Mouse (Mus musculus) liver, embryonic 15.5 days (tissue): ENCODE measurements around the gene Myt1l. TPM values are rescaled to one million over a fixed set of nuclear protein-coding genes. Genes with fewer than 3 reads are reported as not detected.

ENCODE experiments used
- ATAC-seq: fragments of 200-750 bp; cut with Nextera tagmentation; 2 replicates; pipeline ENCODE4 v1.8.0; 2017; ENCODE audit warnings: moderate number of reproducible peaks, mild to moderate bottlenecking, moderate library complexity; ENCODE audit not compliant: insufficient read depth
- H3K27ac ChIP-seq: fragments of 300-500 bp; sonication (generic); replicated peaks from 2 replicates; pipeline ENCODE4 v1.5.1; 2015; ENCODE audit warnings: mild to moderate bottlenecking, inconsistent platforms
- H3K27me3 ChIP-seq: fragments of 300-500 bp; sonication (generic); 2 replicates; pipeline ENCODE4 v1.6.1; 2015; ENCODE audit warnings: mild to moderate bottlenecking, inconsistent platforms
- H3K36me3 ChIP-seq: fragments of 300-500 bp; sonication (generic); replicated peaks from 2 replicates; pipeline ENCODE4 v1.6.1; 2015; ENCODE audit warnings: moderate library complexity, mild to moderate bottlenecking, inconsistent platforms
- H3K4me1 ChIP-seq: fragments of 300-500 bp; sonication (generic); replicated peaks from 2 replicates; pipeline ENCODE4 v1.6.1; 2015; ENCODE audit warnings: inconsistent platforms
- H3K4me2 ChIP-seq: fragments of 300-500 bp; sonication (generic); 2 replicates; pipeline ENCODE4 v1.6.1; 2015; ENCODE audit warnings: moderate library complexity, mild to moderate bottlenecking, inconsistent platforms
- H3K4me3 ChIP-seq: fragments of 300-500 bp; sonication (generic); replicated peaks from 2 replicates; pipeline ENCODE4 v1.5.1; 2015; ENCODE audit warnings: mild to moderate bottlenecking, inconsistent platforms
- H3K9ac ChIP-seq: fragments of 300-500 bp; sonication (generic); 2 replicates; pipeline ENCODE4 v1.6.1; 2015; ENCODE audit warnings: moderate library complexity, mild to moderate bottlenecking, inconsistent platforms
- H3K9me3 ChIP-seq: fragments of 300-500 bp; sonication (generic); replicated peaks from 2 replicates; pipeline ENCODE4 v1.6.1; 2016; ENCODE audit warnings: inconsistent platforms
- WGBS: fragments of 180-500 bp; shearing (Covaris S2); methylation state at CpG from one replicate; pipeline ENCODE4 v1.1.7; 2015; ENCODE audit warnings: mixed read lengths; ENCODE audit not compliant: insufficient replicate concordance; 5-methylcytosine and 5-hydroxymethylcytosine counted together
- polyA plus RNA-seq: library from polyadenylated mRNA; unstranded; fragments of >200 nt; fragmentation: Nextera tagmentation; extraction: Ambion mirVana; gene quantifications from 2 replicates; pipeline ENCODE4 v1.2.1, GENCODE M21; 2015

Gene Myt1l
- polyA plus RNA-seq, 1 experiment from 2014 or later: 0.05 TPM

- H3K9me3 ChIP-seq: no peaks in the 10 kb centered on the region
- no peak overlapping the region for H3K27ac ChIP-seq
- H3K36me3 ChIP-seq: no peaks in the 10 kb centered on the region
- H3K4me3 ChIP-seq: no peak overlapping the region
- no peak for ATAC-seq
- no peaks in the 10 kb centered on the region for H3K27me3 ChIP-seq
- H3K4me1 ChIP-seq: no peaks in the 10 kb centered on the region
- no peak overlapping the region for H3K4me2 ChIP-seq
- WGBS: 61% methylated on average over 7 of the region's 7 CpGs
- H3K9ac ChIP-seq: no peak overlapping the region
Observed at GRCm38 (mm10) chr12:29920298-29920697, 392.1 kb downstream of the Myt1l start.

GRCm38 (mm10) chr12:29921481-29921880 is 393.3 kb downstream of the Myt1l start:
- H3K4me3 ChIP-seq: no peak overlapping the region
- H3K9me3 ChIP-seq: no peaks in the 10 kb centered on the region
- ATAC-seq: no peak
- no peaks in the 10 kb centered on the region for H3K27me3 ChIP-seq
- no peaks in the 10 kb centered on the region for H3K4me1 ChIP-seq
- no peak overlapping the region for H3K27ac ChIP-seq
- WGBS: 59% methylated on average over 11 of the region's 11 CpGs
- no peaks in the 10 kb centered on the region for H3K36me3 ChIP-seq
- no peak overlapping the region for H3K4me2 ChIP-seq
- no peak overlapping the region for H3K9ac ChIP-seq

DNA sequence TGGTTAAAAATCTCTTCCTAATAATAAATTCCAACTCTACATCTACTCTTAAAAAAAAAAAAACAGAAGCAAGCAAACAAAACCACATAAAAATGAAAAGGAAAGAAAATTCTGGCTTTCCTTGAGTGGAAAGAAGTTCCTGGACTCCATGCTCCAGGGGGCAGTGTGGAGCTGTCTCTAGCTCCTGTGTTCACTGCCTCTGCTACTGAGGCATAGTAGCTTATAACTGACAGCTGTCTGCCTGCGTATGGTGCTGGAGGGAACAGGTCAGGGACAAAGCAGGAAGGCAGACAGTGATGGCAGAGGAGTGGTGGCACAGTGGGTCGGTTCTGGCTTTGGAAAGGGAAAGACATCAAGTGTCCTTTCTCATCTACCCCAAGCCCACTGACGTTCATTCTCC is 398.7 kb downstream of the Myt1l start:
- Histone ChIP-seq H3K4me1 (no peaks in the 10 kb centered on the region), H3K4me2 (no peak overlapping the region), H3K9me3 (no peaks in the 10 kb centered on the region), H3K36me3 (no peaks in the 10 kb centered on the region), H3K27me3 (no peaks in the 10 kb centered on the region), H3K27ac (no peak overlapping the region), H3K4me3 (no peak overlapping the region), H3K9ac (no peak overlapping the region)
- 20% methylated on average over 3 of the region's 3 CpGs for WGBS
- ATAC-seq: no peak

DNA sequence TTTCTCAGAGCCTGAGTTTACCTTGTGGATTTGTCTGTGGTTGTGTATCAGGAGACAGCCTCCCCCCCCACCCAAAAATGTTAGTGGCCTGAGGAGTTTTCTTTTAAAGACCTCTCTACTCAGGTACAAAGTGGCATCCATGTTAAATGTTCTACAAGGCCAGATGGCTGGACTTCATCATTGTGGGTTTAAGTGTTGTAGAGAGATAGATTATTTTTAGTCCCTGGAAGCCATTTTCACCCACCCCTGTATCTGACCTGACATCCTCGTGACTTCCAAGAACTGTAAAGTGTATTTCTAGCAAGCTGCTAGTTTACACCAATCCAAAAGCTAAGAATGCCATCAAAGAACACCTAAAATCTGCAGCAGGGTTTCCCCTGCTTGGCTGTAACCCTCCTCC is 402.4 kb downstream of the Myt1l start:
- H3K9ac ChIP-seq: no peak overlapping the region
- no peaks in the 10 kb centered on the region for H3K4me1 ChIP-seq
- no peak overlapping the region for H3K27ac ChIP-seq
- no peak for ATAC-seq
- WGBS: 29% methylated on average over 1 of the region's 1 CpGs
- H3K9me3 ChIP-seq: no peaks in the 10 kb centered on the region
- H3K4me2 ChIP-seq: no peak overlapping the region
- no peaks in the 10 kb centered on the region for H3K36me3 ChIP-seq
- H3K27me3 ChIP-seq: no peaks in the 10 kb centered on the region
- H3K4me3 ChIP-seq: no peak overlapping the region

GRCm38 (mm10) chr12:29932951-29933350 is 404.8 kb downstream of the Myt1l start:
- no peaks in the 10 kb centered on the region for H3K36me3 ChIP-seq

DNA sequence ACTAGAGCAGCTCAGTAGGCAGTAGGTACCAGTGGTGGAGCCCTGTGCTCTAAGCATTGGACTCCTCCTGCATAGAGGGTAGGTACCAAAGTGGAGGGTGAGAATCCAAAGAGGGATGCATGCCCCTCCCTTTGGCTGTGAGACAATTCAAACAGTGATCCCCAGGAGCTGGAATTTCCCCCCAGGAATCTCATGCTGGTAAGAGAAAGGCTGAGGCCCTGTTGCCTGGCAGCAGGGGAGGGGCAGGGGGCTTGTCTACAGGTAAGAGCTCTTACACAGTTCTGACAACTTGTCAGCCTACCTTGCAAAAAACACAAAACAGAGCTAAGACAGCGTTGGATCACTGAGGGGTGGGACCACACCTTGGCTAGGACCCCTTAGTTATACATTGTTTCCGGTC is 405.3 kb downstream of the Myt1l start:
- ATAC-seq: no peak
- Histone ChIP-seq H3K27me3 (peaks cover 19% of the 10 kb centered on the region), H3K9ac (no peak overlapping the region), H3K4me1 (no peaks in the 10 kb centered on the region), H3K36me3 (no peaks in the 10 kb centered on the region), H3K27ac (no peak overlapping the region), H3K4me3 (no peak overlapping the region), H3K9me3 (no peaks in the 10 kb centered on the region), H3K4me2 (no peak overlapping the region)
- WGBS: 67% methylated on average over 2 of the region's 2 CpGs

More at GRCm38 (mm10) chr12:29932951-29933350, 404.8 kb downstream of the Myt1l start:
- no peak overlapping the region for H3K4me2 ChIP-seq
- no peaks in the 10 kb centered on the region for H3K4me1 ChIP-seq
- no peak overlapping the region for H3K9ac ChIP-seq
- no peaks in the 10 kb centered on the region for H3K9me3 ChIP-seq
- WGBS: 70% methylated on average over 1 of the region's 1 CpGs
- no peak overlapping the region for H3K27ac ChIP-seq
- H3K4me3 ChIP-seq: no peak overlapping the region
- ATAC-seq: no peak
- peaks cover 14% of the 10 kb centered on the region for H3K27me3 ChIP-seq

GRCm38 (mm10) chr12:29934120-29934581 is 406.0 kb downstream of the Myt1l start:
- Histone ChIP-seq H3K4me2 (no peak overlapping the region), H3K27me3 (peaks cover 26% of the 10 kb centered on the region), H3K36me3 (no peaks in the 10 kb centered on the region), H3K27ac (no peak overlapping the region), H3K9ac (no peak overlapping the region), H3K9me3 (no peaks in the 10 kb centered on the region), H3K4me1 (no peaks in the 10 kb centered on the region), H3K4me3 (no peak overlapping the region)
- no peak for ATAC-seq
- 40% methylated on average over 8 of the region's 8 CpGs for WGBS

- no peak within 1 kb of the TSS for H3K9ac ChIP-seq
- 23% methylated on average over 8 of the region's 8 CpGs for WGBS
Observed at GRCm38 (mm10) chr12:29937308-29937707, 409.1 kb downstream of the Myt1l start, which contains the start of gene Pxdn. Pxdn (plus strand) TSS chr12:29937608.

DNA sequence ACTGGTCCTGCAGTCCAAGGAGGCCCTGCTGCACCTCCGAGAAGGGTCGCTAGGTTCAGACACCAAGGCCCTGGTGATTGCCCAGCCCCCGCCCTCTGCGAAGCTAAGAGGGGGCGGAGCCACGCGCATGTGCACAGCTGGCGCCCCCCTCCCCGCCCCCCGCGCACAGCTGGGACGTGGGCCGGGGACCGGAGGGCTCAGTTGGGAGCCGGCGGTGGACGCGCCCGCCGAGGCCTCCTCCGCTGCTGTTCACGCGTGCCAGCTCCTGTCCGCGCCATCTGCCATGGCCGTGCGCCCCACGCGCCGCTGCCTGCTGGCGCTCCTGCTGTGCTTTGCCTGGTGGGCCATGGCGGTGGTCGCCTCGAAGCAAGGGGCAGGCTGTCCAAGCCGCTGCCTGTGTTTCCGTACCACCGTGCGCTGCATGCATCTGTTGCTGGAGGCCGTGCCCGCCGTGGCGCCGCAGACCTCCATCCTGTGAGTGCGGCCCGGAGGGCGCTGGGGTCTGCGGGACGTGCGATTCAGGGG is 409.7 kb downstream of the Myt1l start:
- H3K27ac ChIP-seq: no peak overlapping the region
- WGBS: under 1% methylated on average over 49 of the region's 49 CpGs
- no peak for ATAC-seq

More at GRCm38 (mm10) chr12:29937308-29937707, 409.1 kb downstream of the Myt1l start, which contains the start of gene Pxdn:
- Histone ChIP-seq H3K36me3 (no peaks in the 10 kb centered on the region), H3K4me3 (peak within 1 kb of the TSS; percentile 44), H3K27ac (no peak within 1 kb of the TSS), H3K9me3 (no peaks in the 10 kb centered on the region), H3K4me2 (peak within 1 kb of the TSS; percentile 27; the same call in 1 of the 2 replicates), H3K4me1 (no peaks in the 10 kb centered on the region), H3K27me3 (peaks cover 33% of the 10 kb centered on the region)
- no peak for ATAC-seq

DNA sequence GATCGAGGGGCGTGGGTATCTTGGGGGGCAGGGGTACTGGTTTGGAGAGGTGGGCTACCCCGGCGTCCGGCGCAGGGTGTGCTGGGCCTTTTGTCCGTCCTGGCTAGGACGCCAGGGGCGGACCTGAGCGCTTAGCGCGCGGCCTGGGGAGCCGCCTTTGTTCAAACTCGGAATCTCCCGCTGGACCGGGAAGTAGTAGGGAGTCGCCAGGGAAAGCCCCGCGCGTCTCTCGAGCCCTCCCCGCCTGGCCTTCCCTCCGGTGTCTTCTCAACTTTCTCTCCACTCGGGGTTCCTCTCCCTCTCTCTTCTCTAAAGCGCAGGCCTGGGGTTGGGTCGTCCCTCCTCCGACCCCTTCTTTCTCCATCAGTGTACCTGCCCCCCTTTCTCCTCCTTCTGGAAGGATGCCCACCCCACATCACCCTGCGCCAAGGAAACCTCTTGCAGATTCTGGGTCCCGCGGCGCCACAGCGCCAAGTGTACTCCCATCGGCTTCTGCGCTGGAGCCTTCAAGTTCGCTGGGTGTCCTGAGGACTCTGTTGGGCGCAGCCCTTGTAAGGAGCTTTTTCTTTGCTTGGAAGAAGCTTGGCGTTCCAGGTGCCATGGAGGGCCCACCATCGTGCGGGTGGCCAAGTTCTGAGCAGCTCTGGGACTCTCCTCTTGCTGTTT is 410.3 kb downstream of the Myt1l start:
- Histone ChIP-seq H3K4me3 (peak overlapping the region; percentile 44), H3K4me1 (no peaks in the 10 kb centered on the region), H3K4me2 (peak overlapping the region; percentile 27), H3K27ac (no peak overlapping the region), H3K9me3 (no peaks in the 10 kb centered on the region), H3K27me3 (peaks cover 33% of the 10 kb centered on the region), H3K9ac (no peak overlapping the region), H3K36me3 (no peaks in the 10 kb centered on the region)
- no peak for ATAC-seq
- WGBS: under 1% methylated on average over 40 of the region's 40 CpGs

More for the DNA sequence above, 409.7 kb downstream of the Myt1l start:
- H3K9ac ChIP-seq: no peak overlapping the region
- peaks cover 33% of the 10 kb centered on the region for H3K27me3 ChIP-seq
- H3K36me3 ChIP-seq: no peaks in the 10 kb centered on the region
- H3K4me3 ChIP-seq: peak overlapping the region; percentile 44
- H3K9me3 ChIP-seq: no peaks in the 10 kb centered on the region
- H3K4me1 ChIP-seq: no peaks in the 10 kb centered on the region
- H3K4me2 ChIP-seq: peak overlapping the region; percentile 27; the same call in 1 of the 2 replicates

- ATAC-seq: no peak
- WGBS: 23% methylated on average over 8 of the region's 8 CpGs
- H3K27me3 ChIP-seq: peaks cover 33% of the 10 kb centered on the region
- no peaks in the 10 kb centered on the region for H3K36me3 ChIP-seq
- peak overlapping the region; percentile 44; the same call in 1 of the 2 replicates for H3K4me3 ChIP-seq
- H3K9me3 ChIP-seq: no peaks in the 10 kb centered on the region
- H3K27ac ChIP-seq: no peak overlapping the region
- H3K4me1 ChIP-seq: no peaks in the 10 kb centered on the region
- H3K4me2 ChIP-seq: peak overlapping the region; percentile 25
- no peak overlapping the region for H3K9ac ChIP-seq
Observed at GRCm38 (mm10) chr12:29939261-29939671, 411.1 kb downstream of the Myt1l start.
